Mouse (Mus musculus) stomach, postnatal 0 days (tissue): ENCODE measurements around the gene Ap3s2. TPM values are rescaled to one million over a fixed set of nuclear protein-coding genes. Genes with fewer than 3 reads are reported as not detected.

Source experiments
- ATAC-seq: fragments of 200-750 bp; cut with Nextera tagmentation; 2 replicates; pipeline ENCODE4 v1.8.0; 2017; ENCODE audit not compliant: low FRiP score, low TSS enrichment
- DNase-seq: peaks from one replicate; pipeline ENCODE4 v3.0.0-alpha.2; 2016; ENCODE audit warnings: low spot score
- H3K27ac ChIP-seq: fragments of 300-500 bp; sonication (generic); replicated peaks from 2 replicates; pipeline ENCODE4 v1.5.1; 2014; ENCODE audit warnings: mild to moderate bottlenecking, control low read depth
- H3K27me3 ChIP-seq: fragments of 300-500 bp; sonication (generic); 2 replicates; pipeline ENCODE4 v1.6.1; 2014; ENCODE audit warnings: low read length; ENCODE audit not compliant: control insufficient read depth, insufficient read depth
- H3K36me3 ChIP-seq: fragments of 300-500 bp; sonication (generic); 2 replicates; pipeline ENCODE4 v1.6.1; 2014; ENCODE audit warnings: low read length, mixed read lengths; ENCODE audit not compliant: control insufficient read depth, insufficient read depth
- H3K4me1 ChIP-seq: fragments of 300-500 bp; sonication (generic); replicated peaks from 2 replicates; pipeline ENCODE4 v1.6.1; 2014; ENCODE audit warnings: antibody characterized with exemption; ENCODE audit not compliant: control insufficient read depth, insufficient read depth
- H3K4me2 ChIP-seq: fragments of 300-500 bp; sonication (generic); replicated peaks from 2 replicates; pipeline ENCODE4 v1.6.1; 2014; ENCODE audit warnings: low read depth, mild to moderate bottlenecking, control low read depth, moderate library complexity
- H3K4me3 ChIP-seq: fragments of 300-500 bp; sonication (generic); 2 replicates; pipeline ENCODE4 v1.5.1; 2014; ENCODE audit warnings: low read depth, low read length, control low read depth
- H3K9ac ChIP-seq: fragments of 300-500 bp; sonication (generic); 2 replicates; pipeline ENCODE4 v1.6.1; 2014; ENCODE audit warnings: mild to moderate bottlenecking, low read length, control low read depth, mixed read lengths
- H3K9me3 ChIP-seq: fragments of 300-500 bp; sonication (generic); 2 replicates; pipeline ENCODE4 v1.6.1; 2016; ENCODE audit warnings: low read length; ENCODE audit not compliant: control insufficient read depth
- CTCF ChIP-seq: IDR thresholded peaks from 2 replicates; pipeline ENCODE4 v1.5.1; 2016; ENCODE audit warnings: antibody characterized with exemption, low read depth, mild to moderate bottlenecking, moderate library complexity
- EP300 ChIP-seq: optimal IDR thresholded peaks from 2 replicates; pipeline ENCODE3; 2016; ENCODE audit warnings: antibody characterized with exemption
- WGBS: fragments of 180-500 bp; shearing (Covaris S2); extraction: QIAGEN DNeasy Blood & Tissue Kit; methylation state at CpG from one replicate; pipeline ENCODE4 v1.1.7; 2014; 5-methylcytosine and 5-hydroxymethylcytosine counted together
- polyA plus RNA-seq: library from polyadenylated mRNA; unstranded; fragments of >200 nt; fragmentation: Nextera tagmentation; extraction: Ambion mirVana; gene quantifications from 2 replicates; pipeline ENCODE4 v1.2.1, GENCODE M21; 2015

Gene Ap3s2
- polyA plus RNA-seq, 1 experiment from 2014 or later = 17.8 TPM

GRCm38 (mm10) chr7:79895225-79895624 lies 25.2 kb downstream of the Ap3s2 start:
- TF ChIP-seq CTCF (no peak), EP300 (no peak)
- no peak for DNase-seq
- no peaks in the 10 kb centered on the region for H3K4me1 ChIP-seq
- H3K4me3 ChIP-seq = no peak overlapping the region
- H3K4me2 ChIP-seq = no peak overlapping the region
- H3K27me3 ChIP-seq = no peaks in the 10 kb centered on the region
- no peaks in the 10 kb centered on the region for H3K9me3 ChIP-seq
- 81% methylated on average over 3 of the region's 3 CpGs for whole genome bisulfite sequencing
- no peaks in the 10 kb centered on the region; the same call in 1 of the 2 replicates for H3K36me3 ChIP-seq
- H3K9ac ChIP-seq = no peak overlapping the region
- ATAC-seq = no peak
- no peak overlapping the region for H3K27ac ChIP-seq

GRCm38 (mm10) chr7:79894790-79895189 lies 25.7 kb downstream of the Ap3s2 start:
- no peaks in the 10 kb centered on the region for H3K9me3 ChIP-seq
- no peak overlapping the region for H3K9ac ChIP-seq
- no peak overlapping the region for H3K27ac ChIP-seq
- H3K4me3 ChIP-seq = no peak overlapping the region
- no peak for DNase-seq
- H3K4me1 ChIP-seq = no peaks in the 10 kb centered on the region
- ATAC-seq = no peak
- no peaks in the 10 kb centered on the region; the same call in 1 of the 2 replicates for H3K36me3 ChIP-seq
- 87% methylated on average over 1 of the region's 1 CpGs for WGBS
- no peak overlapping the region for H3K4me2 ChIP-seq
- H3K27me3 ChIP-seq = no peaks in the 10 kb centered on the region
- TF ChIP-seq EP300 (no peak), CTCF (no peak)

GRCm38 (mm10) chr7:79892576-79893428 lies 27.6 kb downstream of the Ap3s2 start:
- Histone ChIP-seq H3K27ac (no peak overlapping the region), H3K9me3 (no peaks in the 10 kb centered on the region), H3K4me3 (no peak overlapping the region), H3K36me3 (no peaks in the 10 kb centered on the region; the same call in 1 of the 2 replicates), H3K4me1 (no peaks in the 10 kb centered on the region), H3K4me2 (no peak overlapping the region), H3K9ac (no peak overlapping the region), H3K27me3 (no peaks in the 10 kb centered on the region)
- no peak for DNase-seq
- no peak for ATAC-seq
- TF ChIP-seq CTCF (no peak), EP300 (no peak)
- 64% methylated on average over 6 of the region's 6 CpGs for WGBS

GRCm38 (mm10) chr7:79890436-79891221 lies 29.8 kb downstream of the Ap3s2 start:
- no peak overlapping the region for H3K4me2 ChIP-seq
- DNase-seq (peak; percentile 44), ATAC-seq (no peak)
- H3K9ac ChIP-seq = no peak overlapping the region
- H3K27me3 ChIP-seq = no peaks in the 10 kb centered on the region
- 0 out of 2 replicates have a peak overlapping the region, but pooled peaks have one; percentile 30 for H3K27ac ChIP-seq
- no peaks in the 10 kb centered on the region for H3K9me3 ChIP-seq
- WGBS = 63% methylated on average over 15 of the region's 15 CpGs
- TF ChIP-seq CTCF (no peak), EP300 (no peak)
- H3K4me3 ChIP-seq = no peak overlapping the region
- no peaks in the 10 kb centered on the region; the same call in 1 of the 2 replicates for H3K36me3 ChIP-seq
- no peaks in the 10 kb centered on the region for H3K4me1 ChIP-seq

- H3K4me2 ChIP-seq = no peak overlapping the region
- H3K27ac ChIP-seq = 0 out of 2 replicates have a peak overlapping the region, but pooled peaks have one; percentile 35
- 63% methylated on average over 9 of the region's 9 CpGs for WGBS
- H3K9me3 ChIP-seq = no peaks in the 10 kb centered on the region
- H3K4me1 ChIP-seq = no peaks in the 10 kb centered on the region
- H3K27me3 ChIP-seq = no peaks in the 10 kb centered on the region
- peak; percentile 86 for DNase-seq
- no peaks in the 10 kb centered on the region for H3K36me3 ChIP-seq
- no peak overlapping the region for H3K4me3 ChIP-seq
- peak; percentile 94 for ATAC-seq
- TF ChIP-seq EP300 (no peak), CTCF (no peak)
- no peak overlapping the region for H3K9ac ChIP-seq
Measured at GRCm38 (mm10) chr7:79888603-79889002, 31.8 kb downstream of the Ap3s2 start.
